Mouse (Mus musculus): ENCODE results near the gene Vangl1. TPM values are rescaled to one million over a fixed set of nuclear protein-coding genes. Genes with fewer than 3 reads are reported as not detected.

Vangl1 gene
- polyA plus RNA-seq, 1 experiment from 2014 or later = 8.2 TPM

DNA sequence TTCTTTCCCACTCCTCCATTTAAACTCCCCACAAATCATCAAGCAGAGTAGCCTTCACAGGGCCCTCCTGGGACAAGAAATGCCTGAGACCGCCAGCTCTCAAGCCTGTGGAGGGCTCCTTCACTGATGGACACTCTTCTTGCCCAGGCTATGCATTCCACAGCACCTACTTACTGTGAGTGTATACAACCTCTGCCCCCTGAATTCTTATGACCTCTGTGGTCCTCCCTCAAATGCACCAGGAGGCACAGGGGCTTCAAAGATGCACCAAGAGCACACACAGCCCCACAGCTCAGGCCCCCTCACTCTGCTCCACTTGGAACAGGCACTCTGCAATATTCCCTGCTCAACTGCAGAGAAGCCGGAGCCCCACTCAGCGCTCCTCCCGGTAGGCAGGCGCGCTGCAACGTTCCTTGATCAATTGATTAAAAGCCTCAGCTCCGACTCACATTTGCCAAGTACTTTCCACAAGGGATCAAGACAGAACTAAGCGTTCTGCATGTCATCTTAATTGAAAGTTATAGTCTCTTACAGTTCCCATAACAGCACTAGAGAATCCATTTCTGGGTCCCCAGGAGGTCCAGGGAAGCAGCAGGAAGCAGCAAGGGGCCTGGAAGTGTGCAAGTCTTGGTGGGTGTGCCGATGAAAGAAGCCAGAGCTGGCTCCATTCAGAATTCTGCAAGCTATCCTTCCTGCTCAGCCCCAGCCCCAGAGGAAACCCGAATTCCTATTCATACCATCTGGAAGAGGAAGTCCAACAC, 10.0 kb downstream of the Vangl1 start:
- Histone ChIP-seq H3K9ac (replicated peaks; ENCODE audit: low read depth, low read length) (no peak overlapping the region), H3K27me3 (ENCODE audit: control insufficient read depth, insufficient read depth, low read length) (peaks cover 9% of the 10 kb centered on the region; the same call in 1 of the 2 replicates), H3K4me1 (ENCODE audit: control insufficient read depth, insufficient read depth, low read length) (peaks cover 41% of the 10 kb centered on the region), H3K27ac (ENCODE audit: low read depth, low read length) (peak overlapping the region; percentile 52), H3K4me2 (ENCODE audit: low read depth, low read length) (peak overlapping the region; percentile 37; the same call in 1 of the 2 replicates), H3K36me3 (ENCODE audit: control insufficient read depth, insufficient read depth, low read length) (no peaks in the 10 kb centered on the region), H3K4me3 (ENCODE audit: low read depth, low read length) (no peak overlapping the region), H3K9me3 (ENCODE audit: control insufficient read depth, low read length) (no peaks in the 10 kb centered on the region)
- peak; percentile 69 for ATAC-seq (ENCODE audit: low read depth)
- WGBS = 3% methylated on average over 11 of the region's 11 CpGs

GRCm38 (mm10) chr3:102193488-102194290, 10.8 kb downstream of the Vangl1 start:
- no peaks in the 10 kb centered on the region for H3K36me3 ChIP-seq (ENCODE audit: control insufficient read depth, insufficient read depth, low read length)
- H3K27ac ChIP-seq (ENCODE audit: low read depth, low read length) = peak overlapping the region; percentile 52
- no peak overlapping the region for H3K9ac ChIP-seq (replicated peaks; ENCODE audit: low read depth, low read length)
- H3K9me3 ChIP-seq (ENCODE audit: control insufficient read depth, low read length) = no peaks in the 10 kb centered on the region
- H3K4me3 ChIP-seq (ENCODE audit: low read depth, low read length) = no peak overlapping the region
- H3K4me2 ChIP-seq (ENCODE audit: low read depth, low read length) = peak overlapping the region; percentile 37
- H3K27me3 ChIP-seq (ENCODE audit: control insufficient read depth, insufficient read depth, low read length) = peaks cover 9% of the 10 kb centered on the region; the same call in 1 of the 2 replicates
- ATAC-seq (ENCODE audit: low read depth) = peak; percentile 28; the same call in 1 of the 2 replicates
- peaks cover 41% of the 10 kb centered on the region for H3K4me1 ChIP-seq (ENCODE audit: control insufficient read depth, insufficient read depth, low read length)
- 3% methylated on average over 20 of the region's 20 CpGs for WGBS

DNA sequence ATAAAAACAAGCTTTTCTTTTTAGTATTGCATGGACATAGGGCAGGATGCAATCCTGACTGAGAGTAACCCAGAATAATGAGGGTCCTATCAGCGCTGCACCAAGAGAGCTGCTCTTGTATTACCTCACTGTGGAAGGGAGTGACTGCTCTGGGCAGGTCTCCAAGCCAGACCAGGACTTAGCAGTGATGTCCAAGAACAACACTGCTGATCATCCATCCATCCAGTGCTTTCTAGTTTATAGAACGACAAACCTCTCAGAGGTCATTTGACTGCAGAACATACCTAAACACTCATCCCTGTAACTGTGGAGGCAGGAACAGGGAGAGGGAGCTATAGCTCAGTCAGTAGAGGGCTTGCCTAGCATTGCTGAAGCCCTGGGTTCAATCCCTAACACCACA, 11.9 kb downstream of the Vangl1 start:
- H3K27ac ChIP-seq (ENCODE audit: low read depth, low read length) = no peak overlapping the region
- no peak for ATAC-seq (ENCODE audit: low read depth)

GRCm38 (mm10) chr3:102191575-102191974, 12.9 kb downstream of the Vangl1 start:
- H3K36me3 ChIP-seq (ENCODE audit: control insufficient read depth, insufficient read depth, low read length) = no peaks in the 10 kb centered on the region
- no peak overlapping the region for H3K27ac ChIP-seq (ENCODE audit: low read depth, low read length)
- peaks cover 34% of the 10 kb centered on the region for H3K4me1 ChIP-seq (ENCODE audit: control insufficient read depth, insufficient read depth, low read length)
- no peaks in the 10 kb centered on the region for H3K9me3 ChIP-seq (ENCODE audit: control insufficient read depth, low read length)
- 0 out of 2 replicates have a peak, but pooled peaks cover 6% of the 10 kb centered on the region for H3K27me3 ChIP-seq (ENCODE audit: control insufficient read depth, insufficient read depth, low read length)
- no peak overlapping the region for H3K4me3 ChIP-seq (ENCODE audit: low read depth, low read length)
- 63% methylated on average over 3 of the region's 3 CpGs for WGBS
- ATAC-seq (ENCODE audit: low read depth) = no peak
- no peak overlapping the region for H3K9ac ChIP-seq (replicated peaks; ENCODE audit: low read depth, low read length)
- H3K4me2 ChIP-seq (ENCODE audit: low read depth, low read length) = no peak overlapping the region

More for the DNA sequence above, 11.9 kb downstream of the Vangl1 start:
- Histone ChIP-seq H3K9ac (replicated peaks; ENCODE audit: low read depth, low read length) (peak overlapping the region; percentile 26; the same call in 1 of the 2 replicates), H3K4me1 (ENCODE audit: control insufficient read depth, insufficient read depth, low read length) (peaks cover 37% of the 10 kb centered on the region), H3K9me3 (ENCODE audit: control insufficient read depth, low read length) (no peaks in the 10 kb centered on the region), H3K4me3 (ENCODE audit: low read depth, low read length) (no peak overlapping the region), H3K27me3 (ENCODE audit: control insufficient read depth, insufficient read depth, low read length) (0 out of 2 replicates have a peak, but pooled peaks cover 6% of the 10 kb centered on the region), H3K36me3 (ENCODE audit: control insufficient read depth, insufficient read depth, low read length) (no peaks in the 10 kb centered on the region), H3K4me2 (ENCODE audit: low read depth, low read length) (no peak overlapping the region)
- 57% methylated on average over 2 of the region's 2 CpGs for WGBS

DNA sequence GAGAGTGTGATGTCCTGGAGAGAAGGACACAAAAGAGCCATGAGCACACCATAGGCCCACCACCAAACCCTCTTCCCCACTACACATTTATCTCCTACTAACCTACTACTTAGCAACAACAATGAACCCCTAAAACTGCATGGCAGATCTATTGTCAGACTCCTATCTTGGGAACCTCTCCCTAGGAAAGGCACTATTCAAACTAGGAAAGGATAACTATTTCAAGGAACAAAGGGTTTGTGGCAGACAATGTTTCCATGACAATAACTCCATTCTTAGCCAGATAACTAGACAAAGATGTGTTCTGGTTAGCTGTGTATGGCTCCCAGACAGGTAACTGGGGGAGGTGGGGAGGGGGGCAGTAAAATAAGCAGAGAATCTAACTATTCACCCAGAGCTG, 13.9 kb downstream of the Vangl1 start:
- H3K9me3 ChIP-seq (ENCODE audit: control insufficient read depth, low read length) = no peaks in the 10 kb centered on the region
- no peak overlapping the region for H3K4me2 ChIP-seq (ENCODE audit: low read depth, low read length)
- 0 out of 2 replicates have a peak, but pooled peaks cover 6% of the 10 kb centered on the region for H3K27me3 ChIP-seq (ENCODE audit: control insufficient read depth, insufficient read depth, low read length)
- no peaks in the 10 kb centered on the region for H3K36me3 ChIP-seq (ENCODE audit: control insufficient read depth, insufficient read depth, low read length)
- no peak overlapping the region for H3K9ac ChIP-seq (replicated peaks; ENCODE audit: low read depth, low read length)
- no peak for ATAC-seq (ENCODE audit: low read depth)
- no peak overlapping the region for H3K4me3 ChIP-seq (ENCODE audit: low read depth, low read length)
- H3K4me1 ChIP-seq (ENCODE audit: control insufficient read depth, insufficient read depth, low read length) = peaks cover 34% of the 10 kb centered on the region
- no peak overlapping the region for H3K27ac ChIP-seq (ENCODE audit: low read depth, low read length)

DNA sequence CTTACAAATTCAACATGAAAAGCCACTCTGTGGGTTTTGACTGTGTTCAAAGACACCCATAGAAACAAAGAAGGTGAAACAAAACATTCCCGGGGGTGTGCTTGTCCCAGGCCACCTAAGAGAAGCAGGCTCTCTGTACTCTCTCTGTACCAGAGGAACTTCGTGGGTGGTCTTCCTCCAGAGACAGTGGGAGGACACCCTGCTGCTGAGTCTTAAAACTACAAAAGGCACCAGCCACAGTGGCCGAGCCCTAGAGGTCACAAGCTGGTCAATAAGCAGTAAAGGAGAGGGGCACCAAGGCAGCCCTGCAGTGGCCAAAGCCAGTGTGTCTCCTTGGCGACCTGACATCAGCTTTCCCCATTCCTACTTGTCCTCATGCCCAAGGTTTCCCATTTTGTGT, 14.5 kb downstream of the Vangl1 start:
- ATAC-seq (ENCODE audit: low read depth) = no peak
- H3K27ac ChIP-seq (ENCODE audit: low read depth, low read length) = no peak overlapping the region
- 4% methylated on average over 4 of the region's 4 CpGs for WGBS

GRCm38 (mm10) chr3:102188972-102189371, 15.5 kb downstream of the Vangl1 start:
- 0 out of 2 replicates have a peak, but pooled peaks cover 6% of the 10 kb centered on the region for H3K27me3 ChIP-seq (ENCODE audit: control insufficient read depth, insufficient read depth, low read length)
- H3K36me3 ChIP-seq (ENCODE audit: control insufficient read depth, insufficient read depth, low read length) = no peaks in the 10 kb centered on the region
- no peak overlapping the region for H3K9ac ChIP-seq (replicated peaks; ENCODE audit: low read depth, low read length)
- no peaks in the 10 kb centered on the region for H3K9me3 ChIP-seq (ENCODE audit: control insufficient read depth, low read length)
- no peak overlapping the region for H3K27ac ChIP-seq (ENCODE audit: low read depth, low read length)
- no peak overlapping the region for H3K4me3 ChIP-seq (ENCODE audit: low read depth, low read length)
- H3K4me2 ChIP-seq (ENCODE audit: low read depth, low read length) = no peak overlapping the region
- 11% methylated on average over 6 of the region's 6 CpGs for WGBS
- no peak for ATAC-seq (ENCODE audit: low read depth)
- H3K4me1 ChIP-seq (ENCODE audit: control insufficient read depth, insufficient read depth, low read length) = peaks cover 18% of the 10 kb centered on the region

More for the DNA sequence above, 14.5 kb downstream of the Vangl1 start:
- H3K9me3 ChIP-seq (ENCODE audit: control insufficient read depth, low read length) = no peaks in the 10 kb centered on the region
- no peak overlapping the region for H3K4me2 ChIP-seq (ENCODE audit: low read depth, low read length)
- H3K4me1 ChIP-seq (ENCODE audit: control insufficient read depth, insufficient read depth, low read length) = peaks cover 28% of the 10 kb centered on the region
- no peaks in the 10 kb centered on the region for H3K36me3 ChIP-seq (ENCODE audit: control insufficient read depth, insufficient read depth, low read length)
- no peak overlapping the region for H3K4me3 ChIP-seq (ENCODE audit: low read depth, low read length)
- H3K27me3 ChIP-seq (ENCODE audit: control insufficient read depth, insufficient read depth, low read length) = 0 out of 2 replicates have a peak, but pooled peaks cover 6% of the 10 kb centered on the region
- no peak overlapping the region for H3K9ac ChIP-seq (replicated peaks; ENCODE audit: low read depth, low read length)

- 76% methylated on average over 4 of the region's 4 CpGs for WGBS
- H3K36me3 ChIP-seq (ENCODE audit: control insufficient read depth, insufficient read depth, low read length) = no peaks in the 10 kb centered on the region
- ATAC-seq (ENCODE audit: low read depth) = no peak
- H3K4me2 ChIP-seq (ENCODE audit: low read depth, low read length) = no peak overlapping the region
- 0 out of 2 replicates have a peak, but pooled peaks cover 3% of the 10 kb centered on the region for H3K27me3 ChIP-seq (ENCODE audit: control insufficient read depth, insufficient read depth, low read length)
- no peak overlapping the region for H3K27ac ChIP-seq (ENCODE audit: low read depth, low read length)
- no peaks in the 10 kb centered on the region for H3K9me3 ChIP-seq (ENCODE audit: control insufficient read depth, low read length)
- H3K9ac ChIP-seq (replicated peaks; ENCODE audit: low read depth, low read length) = no peak overlapping the region
- peaks cover 3% of the 10 kb centered on the region; the same call in 1 of the 2 replicates for H3K4me1 ChIP-seq (ENCODE audit: control insufficient read depth, insufficient read depth, low read length)
- H3K4me3 ChIP-seq (ENCODE audit: low read depth, low read length) = no peak overlapping the region
These were observed 17.1 kb downstream of the Vangl1 start for GRCm38 (mm10) chr3:102187401-102187800.

DNA sequence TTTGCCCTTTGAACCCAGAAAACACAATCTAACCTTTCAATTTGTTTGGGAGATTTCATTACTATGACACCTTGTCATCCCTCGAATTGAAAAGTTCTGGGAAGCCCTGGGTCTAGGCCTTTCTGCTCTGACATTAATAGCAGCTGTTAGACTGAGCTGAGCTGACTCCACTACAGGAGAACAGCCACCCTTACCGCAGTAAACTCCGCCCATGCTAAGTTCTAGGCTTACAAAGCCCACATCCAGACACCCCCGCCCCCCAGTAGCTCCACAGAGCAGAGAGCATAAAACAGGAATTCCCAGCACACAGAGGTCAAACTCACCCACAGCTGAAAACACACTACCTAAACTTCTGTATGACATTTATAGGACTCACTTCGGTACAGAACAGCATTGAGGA, 19.8 kb downstream of the Vangl1 start:
- Histone ChIP-seq H3K9me3 (ENCODE audit: control insufficient read depth, low read length) (no peaks in the 10 kb centered on the region), H3K4me2 (ENCODE audit: low read depth, low read length) (no peak overlapping the region), H3K36me3 (ENCODE audit: control insufficient read depth, insufficient read depth, low read length) (no peaks in the 10 kb centered on the region), H3K27ac (ENCODE audit: low read depth, low read length) (no peak overlapping the region), H3K9ac (replicated peaks; ENCODE audit: low read depth, low read length) (no peak overlapping the region), H3K27me3 (ENCODE audit: control insufficient read depth, insufficient read depth, low read length) (no peaks in the 10 kb centered on the region), H3K4me1 (ENCODE audit: control insufficient read depth, insufficient read depth, low read length) (no peaks in the 10 kb centered on the region), H3K4me3 (ENCODE audit: low read depth, low read length) (no peak overlapping the region)
- 68% methylated on average over 5 of the region's 5 CpGs for WGBS
- ATAC-seq (ENCODE audit: low read depth) = no peak
